In the genomic region with DNA sequence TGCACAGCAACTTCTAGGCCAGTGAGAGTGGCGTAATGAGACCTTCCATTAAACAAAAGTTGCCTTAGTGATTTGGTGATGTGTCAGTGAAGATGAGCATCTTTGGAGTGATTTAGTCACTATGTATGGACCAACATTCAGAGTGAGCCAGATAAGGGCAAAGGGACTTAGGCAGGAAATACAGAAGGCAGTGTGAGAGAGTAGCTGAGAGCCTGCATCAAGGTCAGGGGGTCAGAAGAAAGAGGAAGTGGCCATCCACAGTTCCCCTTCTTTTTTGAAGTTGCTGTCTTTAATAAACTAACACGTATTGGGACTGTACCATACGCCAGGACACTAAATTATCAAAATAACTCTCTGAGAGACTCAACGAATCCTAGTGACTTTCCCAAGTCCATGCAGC, we compare ENCODE assay signal across 17 mouse cellular contexts.
A peak's percentile ranks its signal among the peaks of the same experiment; 100 is the strongest.
DNase-seq lines count a peak whose midpoint lies in the region; ATAC-seq and TF ChIP-seq lines count a peak whose summit lies in the region.
"Had no signal": no experiment of that assay in that cellular context is flagged by ENCODE, and none has a peak within 500 bp of the region (broad histone marks: within the 10 kb centered on the region; RNA-seq: fewer than 3 reads in every experiment).

No protein-coding gene starts in this region.

- no peak overlapping the region for H3K4me3 ChIP-seq in intestine, embryonic 15.5 days (replicated peaks)
- no peak overlapping the region for H3K4me3 ChIP-seq in intestine, postnatal 0 days (ENCODE audit: low read depth, low read length)
- no peak overlapping the region for H3K4me3 ChIP-seq in spleen, adult 2 months (ENCODE audit: extremely low read depth, insufficient read depth, insufficient read length)
- H3K4me3 ChIP-seq: hindbrain, embryonic 10.5 days; midbrain, embryonic 12.5 days had no signal

- ATAC-seq in intestine, embryonic 15.5 days: no peak
- no peak for ATAC-seq in intestine, postnatal 0 days

- H3K4me1 ChIP-seq in intestine, embryonic 15.5 days (replicated peaks): peaks cover 25% of the 10 kb centered on the region
- H3K4me1 ChIP-seq in intestine, postnatal 0 days (replicated peaks; ENCODE audit: control insufficient read depth, insufficient read depth, low read length): peaks cover 11% of the 10 kb centered on the region
- peaks cover 8% of the 10 kb centered on the region; the same call in 1 of the 2 replicates for H3K4me1 ChIP-seq in spleen, adult 2 months (ENCODE audit: control insufficient read depth, insufficient read depth, insufficient read length)

- no peaks in the 10 kb centered on the region for H3K36me3 ChIP-seq in intestine, embryonic 15.5 days
- H3K36me3 ChIP-seq in intestine, postnatal 0 days (ENCODE audit: control insufficient read depth, insufficient read depth): no peaks in the 10 kb centered on the region
- H3K36me3 ChIP-seq in spleen, adult 2 months (ENCODE audit: control insufficient read depth, insufficient read depth, low read length): no peaks in the 10 kb centered on the region
- H3K36me3 ChIP-seq: G1E; hindbrain, embryonic 10.5 days; midbrain, embryonic 12.5 days had no signal

- DNase-seq in spleen, adult 2 months (ENCODE audit: low read depth in 1 of 2, low spot score in 2 of 2): no peak
- no peak for DNase-seq in spleen, adult 18-20 months
- peak; percentile 52 for DNase-seq in lung, postnatal 36 days
- no peak for DNase-seq in urinary bladder, adult 2 months (ENCODE audit: low spot score)
- no peak for DNase-seq in yolk sac, embryonic 10.5 days (ENCODE audit: low spot score)
- DNase-seq in cerebellum, postnatal 25 days: no peak
- DNase-seq: adrenal gland, postnatal 10 days; cerebellum, adult 8-10 months; kidney, postnatal 25 days; layer of hippocampus, postnatal 36 days; right cerebral cortex, postnatal 4 days; thymus, adult 2 months had no signal

- 80% methylated on average over 4 of the region's 4 CpGs for WGBS in intestine, embryonic 15.5 days
- 86% methylated on average over 4 of the region's 4 CpGs for WGBS in intestine, postnatal 0 days
- WGBS in spleen, adult 2 months: 59% methylated on average over 4 of the region's 4 CpGs

- TF ChIP-seq CTCF in intestine, postnatal 0 days (IDR thresholded peaks at IDR 0.05; ENCODE audit: low read depth): no peak
- no peak for TF ChIP-seq CTCF in spleen, adult 2 months (IDR thresholded peaks at IDR 0.05; ENCODE audit: extremely low read depth, insufficient read depth, insufficient read length, insufficient replicate concordance)

- H3K27ac ChIP-seq in intestine, embryonic 15.5 days: peak overlapping the region; percentile 81; the same call in 1 of the 2 replicates
- H3K27ac ChIP-seq in intestine, postnatal 0 days (ENCODE audit: low read depth, low read length): no peak overlapping the region
- peak overlapping the region; percentile 8; the same call in 1 of the 2 replicates for H3K27ac ChIP-seq in spleen, adult 2 months (ENCODE audit: insufficient read depth, low read length)
- H3K27ac ChIP-seq: hindbrain, embryonic 10.5 days; midbrain, embryonic 12.5 days had no signal

- H3K4me2 ChIP-seq in intestine, embryonic 15.5 days (replicated peaks): no peak overlapping the region
- H3K4me2 ChIP-seq in intestine, postnatal 0 days (replicated peaks; ENCODE audit: low read depth): no peak overlapping the region
- H3K4me2 ChIP-seq: midbrain, embryonic 12.5 days had no signal

- H3K27me3 ChIP-seq in intestine, embryonic 15.5 days (replicated peaks): no peaks in the 10 kb centered on the region
- H3K27me3 ChIP-seq in intestine, postnatal 0 days (replicated peaks; ENCODE audit: control insufficient read depth, insufficient read depth, low read length): no peaks in the 10 kb centered on the region
- no peaks in the 10 kb centered on the region for H3K27me3 ChIP-seq in spleen, adult 2 months (ENCODE audit: control insufficient read depth, insufficient read depth, low read length)

- no peak for TF ChIP-seq POLR2A in spleen, adult 2 months (IDR thresholded peaks at IDR 0.05; ENCODE audit: low read depth, low read length)

- H3K9me3 ChIP-seq in intestine, embryonic 15.5 days: no peaks in the 10 kb centered on the region
- no peaks in the 10 kb centered on the region for H3K9me3 ChIP-seq in intestine, postnatal 0 days (ENCODE audit: control insufficient read depth)
- H3K9me3 ChIP-seq: G1E; hindbrain, embryonic 10.5 days; midbrain, embryonic 12.5 days had no signal

- no peak overlapping the region for H3K9ac ChIP-seq in intestine, embryonic 15.5 days
- H3K9ac ChIP-seq in intestine, postnatal 0 days (ENCODE audit: low read depth, low read length): no peak overlapping the region
- H3K9ac ChIP-seq: midbrain, embryonic 12.5 days had no signal
